Mouse (Mus musculus) bone marrow, adult 2 months (tissue): ENCODE results near the gene Tnfrsf11a.

Source experiments
- CTCF ChIP-seq: fragments of 200-500 bp; IDR thresholded peaks from 2 replicates; pipeline ENCODE4 v1.5.1; 2011; ENCODE audit warnings: low read length, control low read depth; ENCODE audit not compliant: control insufficient read depth, insufficient read depth
- POLR2A ChIP-seq: fragments of 200-500 bp; IDR thresholded peaks from 2 replicates; pipeline ENCODE4 v1.6.1; 2011; ENCODE audit warnings: low read depth, mild to moderate bottlenecking, control low read depth, low read length, borderline replicate concordance; ENCODE audit not compliant: control insufficient read depth

GRCm38 (mm10) chr1:105824980-105825379 is 44.5 kb downstream of the Tnfrsf11a start:
- TF ChIP-seq CTCF: no peak
- TF ChIP-seq POLR2A: no peak
